Mouse (Mus musculus): ENCODE data around the gene 3110009E18Rik.

- TF ChIP-seq POLR2A (IDR thresholded peaks at IDR 0.05; ENCODE audit: borderline replicate concordance, low read depth, low read length), result no peak
- no peak for TF ChIP-seq CTCF (IDR thresholded peaks at IDR 0.05; ENCODE audit: low read depth, low read length)
These were observed 78.0 kb downstream of the 3110009E18Rik start for GRCm38 (mm10) chr1:120198942-120199341.

Data from bone marrow macrophage, adult 2 months (primary cell).